Mouse (Mus musculus): ENCODE data around the gene Tas2r137.
A peak's percentile ranks its signal among the peaks of the same experiment; 100 is the strongest.

The Tas2r137 gene

GRCm38 (mm10) chr6:40490933-40491332 lies at the start of gene Tas2r137:
TSS of gene Tas2r137 (plus strand) at chr6:40491233.
- no peak for DNase-seq

DNA sequence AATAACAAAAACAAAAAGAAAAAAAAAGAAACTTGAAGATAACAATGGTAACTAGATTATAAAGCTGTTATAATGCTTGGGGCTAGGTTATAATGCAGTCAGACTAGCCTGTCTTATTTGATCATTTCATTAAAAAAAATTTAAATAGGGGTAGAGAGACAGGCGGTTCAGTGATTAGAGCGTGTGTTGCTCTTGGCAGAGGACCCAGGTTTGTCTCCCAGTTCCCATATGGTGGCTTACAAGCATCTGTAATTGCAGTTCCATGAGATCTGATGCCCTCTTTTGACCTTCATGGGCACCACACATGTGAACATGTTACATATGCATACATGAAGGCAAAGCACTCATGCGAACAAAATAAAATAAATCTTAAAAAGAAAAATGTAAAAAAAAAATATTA lies 49.8 kb upstream of the Tas2r137 start:
- DNase-seq: no peak

- DNase-seq: no peak
These were observed 49.3 kb upstream of the Tas2r137 start for GRCm38 (mm10) chr6:40441755-40442154.

- DNase-seq: no peak
These were observed 47.6 kb upstream of the Tas2r137 start for GRCm38 (mm10) chr6:40443281-40443928.

DNA sequence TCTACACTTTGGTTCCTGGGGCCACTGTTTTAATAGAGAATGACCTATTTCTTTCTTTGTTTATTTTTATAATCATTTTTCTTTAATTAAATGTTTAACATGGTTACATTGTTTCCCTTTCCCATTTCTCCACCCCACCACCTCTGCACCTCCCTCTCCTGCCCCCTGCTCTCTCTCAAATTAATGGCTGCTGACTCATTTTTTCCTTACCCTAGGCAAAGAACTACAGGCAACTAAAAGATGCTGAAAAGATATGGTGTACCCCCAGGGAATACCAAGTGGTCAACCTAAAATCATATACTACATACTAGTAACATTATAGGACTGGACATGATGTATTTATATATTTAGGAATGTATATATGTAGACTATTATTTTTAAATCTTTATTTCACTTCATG lies 42.4 kb upstream of the Tas2r137 start:
- DNase-seq: no peak

GRCm38 (mm10) chr6:40454436-40455041 lies 36.5 kb upstream of the Tas2r137 start:
- no peak for DNase-seq

- DNase-seq: no peak
These were observed 25.3 kb upstream of the Tas2r137 start for GRCm38 (mm10) chr6:40465710-40466109.

DNA sequence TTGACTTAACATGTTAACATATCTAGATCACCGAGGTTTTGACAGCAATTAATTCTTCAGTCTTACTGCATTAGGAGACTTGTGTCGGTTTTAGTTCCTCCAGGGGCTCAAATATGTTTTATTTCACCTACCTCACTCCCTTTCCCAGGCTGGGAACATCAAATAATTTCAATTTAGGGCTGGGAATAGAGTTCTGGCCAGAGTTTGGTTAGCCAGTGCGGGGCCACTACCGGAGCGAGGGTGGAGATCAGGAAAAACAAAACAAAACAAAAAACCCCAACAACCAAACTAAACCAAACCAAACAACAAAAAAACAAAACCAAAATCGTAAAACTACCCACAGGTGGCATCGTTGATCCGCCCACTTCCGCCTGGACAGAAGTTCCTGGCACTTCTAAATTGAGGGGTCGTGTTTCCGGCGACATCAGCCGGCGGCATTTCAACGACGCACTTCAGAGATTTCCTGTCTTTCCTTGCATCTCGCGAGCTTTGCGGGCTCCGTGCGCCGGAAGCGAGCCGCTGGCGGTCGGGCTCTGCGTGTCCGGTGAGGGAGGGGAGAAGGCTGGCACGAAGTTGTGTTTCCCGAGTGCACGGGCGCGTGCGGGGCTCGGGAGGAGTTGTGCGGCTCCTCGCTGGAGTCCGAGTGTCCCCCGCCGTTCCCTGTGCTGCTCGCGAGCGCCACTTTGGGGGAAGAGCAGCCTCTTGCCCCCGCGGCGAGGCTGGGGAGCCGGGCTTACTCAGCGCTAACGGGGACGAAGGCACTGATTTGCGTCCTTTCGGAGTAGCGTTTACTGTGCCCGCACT lies 19.9 kb upstream of the Tas2r137 start, which contains the start of gene Ssbp1:
Gene Ssbp1 (plus strand): TSS at position 437 of the 804 bp plus-strand sequence.
- DNase-seq: peak; percentile 79 to 90

- no peak for DNase-seq
These were observed 19.4 kb upstream of the Tas2r137 start for GRCm38 (mm10) chr6:40471720-40472010.

DNA sequence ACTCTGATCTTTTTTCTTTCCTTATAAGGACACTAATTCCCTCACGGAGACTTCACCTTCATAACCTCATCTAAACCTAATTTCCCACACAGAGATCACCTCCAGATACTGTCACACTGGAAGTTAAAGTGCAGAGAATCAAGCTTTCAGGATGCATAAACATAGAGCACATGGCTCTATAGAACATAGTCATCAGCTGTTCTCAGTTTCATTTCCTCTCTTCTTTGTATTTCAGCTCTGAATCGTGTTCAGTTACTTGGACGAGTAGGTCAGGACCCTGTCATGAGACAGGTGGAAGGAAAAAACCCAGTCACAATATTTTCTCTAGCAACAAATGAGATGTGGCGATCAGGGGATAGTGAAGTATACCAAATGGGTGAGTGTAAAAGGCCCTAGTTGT lies 14.9 kb upstream of the Tas2r137 start:
- no peak for DNase-seq

- no peak for DNase-seq
These were observed 11.3 kb upstream of the Tas2r137 start for GRCm38 (mm10) chr6:40479705-40480104.

DNA sequence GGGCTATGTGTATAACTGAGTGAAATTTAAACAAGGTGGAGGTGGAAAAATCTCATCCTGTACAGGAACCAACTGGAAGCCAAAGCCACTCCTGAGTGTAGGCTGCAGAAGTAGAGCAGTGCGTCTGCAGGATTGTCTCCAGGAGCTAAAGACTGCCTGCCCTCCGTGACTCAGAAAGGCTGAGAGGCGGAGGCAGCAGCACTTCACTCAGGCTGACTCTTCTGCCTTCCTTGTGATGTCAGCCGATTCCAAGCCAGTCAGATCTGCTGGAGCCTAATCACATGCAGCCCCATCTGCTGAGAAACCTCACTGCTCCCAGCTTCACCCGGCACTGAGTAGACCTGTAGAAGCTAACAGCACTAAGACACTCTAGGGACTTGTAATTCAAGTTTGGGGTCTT lies 8.7 kb upstream of the Tas2r137 start:
- DNase-seq: no peak

- no peak for DNase-seq
These were observed 2.2 kb downstream of the Tas2r137 start, which contains the start of gene Tas2r108 for GRCm38 (mm10) chr6:40493229-40493628. TSS of gene Tas2r108 (plus strand) at chr6:40493529.

DNA sequence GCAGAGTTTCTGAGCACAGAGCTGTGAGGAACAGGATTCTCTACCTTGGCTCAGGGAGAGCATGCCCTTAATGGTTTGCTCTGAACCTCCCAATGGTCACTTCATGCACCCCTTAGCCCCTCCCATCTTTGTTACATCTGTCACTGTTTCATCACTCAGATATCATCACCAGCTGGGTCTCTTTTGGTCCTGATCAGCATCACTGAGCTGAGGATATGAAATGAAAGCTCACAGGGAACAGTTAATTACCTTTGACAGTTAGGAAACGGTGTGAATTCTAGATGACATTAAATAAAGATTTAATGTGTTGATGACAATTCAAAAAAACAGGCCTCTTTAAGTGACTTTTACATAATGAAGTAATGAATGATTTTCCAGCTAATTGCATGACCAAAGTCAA lies 28.4 kb downstream of the Tas2r137 start, which contains the start of gene Prss37:
Gene Prss37 (minus strand): TSS at position 101 of the 400 bp plus-strand sequence.
- no peak for DNase-seq
